Mouse (Mus musculus) heart, adult 2 months (tissue): ENCODE measurements around the gene Tent5b. TPM values are rescaled to one million over a fixed set of nuclear protein-coding genes. Genes with fewer than 3 reads are reported as not detected.

ENCODE experiments used
- DNase-seq, 2 experiments: peaks; one replicate each; pipeline ENCODE4 v3.0.0; 2021
- H3K27ac ChIP-seq: fragments of 200-600 bp; 2 replicates; pipeline ENCODE4 v1.8.1; 2022
- H3K27me3 ChIP-seq: fragments of 200-500 bp; 2 replicates; pipeline ENCODE4 v1.6.1; 2012; ENCODE audit warnings: mild to moderate bottlenecking, low read length, inconsistent platforms, mixed read lengths; ENCODE audit not compliant: control insufficient read depth, insufficient read depth
- H3K36me3 ChIP-seq: fragments of 200-500 bp; 2 replicates; pipeline ENCODE4 v1.6.1; 2012; ENCODE audit warnings: low read length, inconsistent platforms; ENCODE audit not compliant: control insufficient read depth, insufficient read depth
- H3K4me1 ChIP-seq: fragments of 200-500 bp; 2 replicates; pipeline ENCODE4 v1.6.1; 2011; ENCODE audit warnings: low read length; ENCODE audit not compliant: control insufficient read depth, insufficient read depth
- H3K4me3 ChIP-seq: fragments of 200-600 bp; 2 replicates; pipeline ENCODE4 v1.8.1; 2022
- H3K79me2 ChIP-seq: fragments of 200-500 bp; replicated peaks from 2 replicates; pipeline ENCODE4 v1.6.1; 2012; ENCODE audit warnings: mild to moderate bottlenecking, inconsistent platforms, low read length, moderate library complexity, mixed read lengths; ENCODE audit not compliant: control insufficient read depth, insufficient read depth
- H3K9ac ChIP-seq: fragments of 200-500 bp; 2 replicates; pipeline ENCODE4 v1.6.1; 2012; ENCODE audit warnings: low read depth, mild to moderate bottlenecking, control low read depth, inconsistent platforms, low read length, mixed read lengths
- CTCF ChIP-seq: fragments of 200-600 bp; IDR thresholded peaks from 2 replicates; pipeline ENCODE4 v1.8.1; 2022; ENCODE audit warnings: antibody characterized with exemption, mild to moderate bottlenecking, moderate library complexity
- EP300 ChIP-seq: fragments of 200-500 bp; IDR thresholded peaks from 2 replicates; pipeline ENCODE4 v1.6.1; 2011; ENCODE audit warnings: low read depth, low read length, control low read depth; ENCODE audit not compliant: insufficient read depth
- POLR2A ChIP-seq: fragments of 200-500 bp; IDR thresholded peaks from 2 replicates; pipeline ENCODE4 v1.6.1; 2011; ENCODE audit warnings: mild to moderate bottlenecking, low read depth, low read length, control low read depth; ENCODE audit not compliant: insufficient read depth
- WGBS: fragments of 180-500 bp; shearing (Covaris S2); methylation state at CpG from one replicate; pipeline ENCODE4 v1.1.7; 2018; 5-methylcytosine and 5-hydroxymethylcytosine counted together
- intact Hi-C: fragments of 180-260 bp; cut with DNase I; formaldehyde crosslinking; loops from one replicate; pipeline ENCODE4 v1.15.1; 2025
- polyA plus RNA-seq: library from polyadenylated mRNA; depleted of rRNA; stranded (reverse); fragments of >200 nt; gene quantifications from 2 replicates; pipeline ENCODE4 v1.2.3, GENCODE M21; 2012
- total RNA-seq, 2 experiments: library from RNA; stranded (reverse); gene quantifications; 2 replicates each; pipeline ENCODE4 v1.2.3; 2021

The Tent5b gene
- total and polyA plus RNA-seq, 3 experiments = 1.9 to 2.3 (median 2.0) TPM

DNA sequence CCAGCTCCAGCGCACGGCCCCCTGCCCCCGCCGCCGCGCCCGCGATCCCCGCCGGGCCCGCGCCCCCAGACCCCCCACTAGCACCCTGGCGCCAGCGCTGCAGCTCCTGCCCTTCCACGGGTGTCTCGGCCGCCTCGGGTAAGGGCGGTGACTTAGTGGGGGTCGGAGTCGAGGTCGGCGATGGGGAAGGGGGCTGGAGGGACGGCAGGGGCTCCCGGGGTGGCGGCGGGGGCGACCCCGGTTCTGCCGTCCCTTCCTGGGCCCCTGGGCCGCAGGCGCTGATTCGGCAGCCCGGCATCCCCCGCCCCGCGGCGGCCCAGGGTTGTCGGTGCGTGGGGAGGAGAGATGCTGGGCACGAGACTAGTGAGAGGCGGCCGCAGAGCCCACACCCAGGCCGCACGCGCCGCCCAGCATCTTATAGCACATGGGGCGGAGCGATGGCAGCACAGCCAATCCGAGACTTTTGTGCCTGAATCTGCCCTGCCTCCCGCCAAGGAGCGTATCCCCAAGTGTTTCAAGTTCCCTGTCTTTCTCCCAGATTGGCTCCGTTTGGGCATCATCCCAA, 18.3 kb downstream of the Tent5b start, which contains the start of gene Trnp1:
Gene Trnp1, minus strand, starts transcription at position 391 of the 565 bp plus-strand sequence.
- Histone ChIP-seq H3K4me3 (peak within 1 kb of the TSS; percentile 57), H3K79me2 (no peaks in the 10 kb centered on the region), H3K27ac (no peak within 1 kb of the TSS), H3K4me1 (peaks cover 1% of the 10 kb centered on the region), H3K9ac (peak within 1 kb of the TSS; percentile 64), H3K36me3 (no peaks in the 10 kb centered on the region), H3K27me3 (peaks cover 7% of the 10 kb centered on the region; the same call in 1 of the 2 replicates)
- peak; percentile 71 to 73 for DNase-seq
- no peak for TF ChIP-seq POLR2A
- no peak for TF ChIP-seq EP300
- no peak for TF ChIP-seq CTCF
- intact Hi-C loops = loop anchor here (5.0 kb wide), 1 partner anchor 41 kb away; no protein-coding TSS in a partner anchor
- WGBS = under 1% methylated on average over 52 of the region's 53 CpGs

DNA sequence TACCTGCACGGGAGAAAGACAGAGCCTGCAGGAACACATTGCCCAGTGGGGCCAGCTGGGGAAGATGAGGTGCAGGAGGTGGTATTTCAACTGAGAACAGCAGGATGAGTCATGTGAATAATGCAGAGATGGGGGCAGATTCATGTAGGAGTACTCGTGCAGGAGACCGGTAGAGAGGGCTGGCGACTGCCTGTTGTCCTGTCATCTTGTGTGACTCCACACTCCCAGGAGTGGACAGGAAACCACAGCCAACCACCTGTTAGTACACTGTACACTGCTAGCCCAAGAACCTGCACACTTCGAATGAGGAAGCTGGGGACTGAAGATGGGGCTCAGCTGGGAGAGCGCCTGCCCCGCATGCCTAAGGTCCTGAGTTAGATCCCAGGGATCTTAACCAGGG, 21.6 kb downstream of the Tent5b start:
- Histone ChIP-seq H3K27me3 (peaks cover 7% of the 10 kb centered on the region; the same call in 1 of the 2 replicates), H3K36me3 (no peaks in the 10 kb centered on the region), H3K9ac (no peak overlapping the region), H3K4me1 (no peaks in the 10 kb centered on the region), H3K79me2 (no peaks in the 10 kb centered on the region), H3K4me3 (no peak overlapping the region), H3K27ac (no peak overlapping the region)
- no peak for DNase-seq
- TF ChIP-seq CTCF = no peak
- TF ChIP-seq EP300 = no peak
- TF ChIP-seq POLR2A = no peak
- intact Hi-C loops = no loop called here
- WGBS = 45% methylated on average over 7 of the region's 7 CpGs

DNA sequence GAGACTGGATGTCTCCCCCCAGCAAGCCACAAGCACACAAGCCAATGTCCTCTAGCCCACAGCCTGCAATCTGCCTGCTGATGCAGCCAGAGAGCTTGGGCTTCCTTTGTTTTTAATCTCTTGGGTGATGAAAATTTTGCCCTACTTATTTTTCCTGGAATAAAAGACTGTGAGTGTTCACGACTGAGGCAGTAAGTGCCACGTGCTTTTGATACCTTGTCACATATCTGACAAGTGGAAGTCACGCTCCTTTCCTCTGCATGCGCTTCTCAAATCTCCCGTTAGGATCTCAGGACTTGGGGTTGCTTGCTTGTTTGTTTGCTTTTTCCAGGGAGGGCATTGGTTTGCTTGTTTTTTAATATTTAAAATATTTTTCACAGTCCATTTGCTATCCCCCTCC, 24.4 kb downstream of the Tent5b start:
- Histone ChIP-seq H3K36me3 (no peaks in the 10 kb centered on the region), H3K4me3 (no peak overlapping the region), H3K27me3 (peaks cover 5% of the 10 kb centered on the region; the same call in 1 of the 2 replicates), H3K79me2 (no peaks in the 10 kb centered on the region), H3K27ac (no peak overlapping the region), H3K9ac (no peak overlapping the region), H3K4me1 (no peaks in the 10 kb centered on the region)
- WGBS = 32% methylated on average over 5 of the region's 5 CpGs
- no peak for DNase-seq
- intact Hi-C loops = no loop called here
- TF ChIP-seq EP300 (no peak), CTCF (no peak), POLR2A (no peak)

- Histone ChIP-seq H3K4me3 (no peak overlapping the region), H3K27me3 (peaks cover 5% of the 10 kb centered on the region; the same call in 1 of the 2 replicates), H3K79me2 (no peaks in the 10 kb centered on the region), H3K36me3 (no peaks in the 10 kb centered on the region), H3K4me1 (no peaks in the 10 kb centered on the region), H3K9ac (no peak overlapping the region), H3K27ac (no peak overlapping the region)
- intact Hi-C loops = no loop called here
- WGBS = 49% methylated on average over 9 of the region's 9 CpGs
- DNase-seq = no peak
- TF ChIP-seq EP300 (no peak), POLR2A (no peak), CTCF (no peak)
Observed at GRCm38 (mm10) chr4:133504755-133505485, 25.0 kb downstream of the Tent5b start.

DNA sequence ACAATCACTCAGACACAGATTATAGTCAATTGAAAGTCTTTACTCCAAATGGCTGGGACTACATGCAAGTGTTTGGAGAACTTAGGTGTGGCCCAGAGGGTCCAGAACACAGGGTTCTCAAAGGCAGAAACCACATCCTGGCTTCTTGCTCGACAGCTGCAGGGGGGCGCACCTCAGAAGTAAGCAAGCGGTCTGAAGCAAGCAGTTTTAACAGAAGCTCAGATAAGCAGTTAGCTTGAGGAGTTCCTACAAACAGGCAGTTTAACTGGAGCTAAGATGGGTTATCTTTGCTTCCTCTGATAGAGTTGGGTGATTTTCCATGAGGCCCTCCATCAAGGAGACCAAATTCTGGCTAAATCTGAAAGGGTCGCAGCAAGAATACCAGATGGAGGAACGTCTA, 26.6 kb downstream of the Tent5b start:
- no peak overlapping the region for H3K9ac ChIP-seq
- peaks cover 3% of the 10 kb centered on the region; the same call in 1 of the 2 replicates for H3K27me3 ChIP-seq
- intact Hi-C loops = no loop called here
- no peaks in the 10 kb centered on the region for H3K36me3 ChIP-seq
- H3K4me1 ChIP-seq = no peaks in the 10 kb centered on the region
- WGBS = 52% methylated on average over 5 of the region's 5 CpGs
- no peak overlapping the region for H3K27ac ChIP-seq
- H3K79me2 ChIP-seq = no peaks in the 10 kb centered on the region
- TF ChIP-seq EP300 (no peak), CTCF (no peak), POLR2A (no peak)
- H3K4me3 ChIP-seq = no peak overlapping the region
- DNase-seq = no peak

GRCm38 (mm10) chr4:133508990-133509389, 29.1 kb downstream of the Tent5b start:
- WGBS = 80% methylated on average over 7 of the region's 7 CpGs
- Histone ChIP-seq H3K79me2 (no peaks in the 10 kb centered on the region), H3K9ac (no peak overlapping the region), H3K4me1 (no peaks in the 10 kb centered on the region), H3K4me3 (no peak overlapping the region), H3K36me3 (no peaks in the 10 kb centered on the region), H3K27me3 (no peaks in the 10 kb centered on the region; the same call in 1 of the 2 replicates), H3K27ac (no peak overlapping the region)
- intact Hi-C loops = no loop called here
- no peak for DNase-seq
- TF ChIP-seq POLR2A (no peak), EP300 (no peak), CTCF (no peak)
